Mouse (Mus musculus): ENCODE measurements around the gene Rnf4.

- TF ChIP-seq GATA1 (IDR thresholded peaks at IDR 0.05; ENCODE audit: borderline replicate concordance, low read length) (no peak), FLI1 (IDR thresholded peaks at IDR 0.05; ENCODE audit: low read length) (no peak)
Observed at GRCm38 (mm10) chr5:34287838-34288145, 48.3 kb upstream of the Rnf4 start.

Measured in megakaryocyte, embryonic 14.5 days (primary cell).